Comparison of ENCODE assay signal across 15 mouse cellular contexts in the genomic region with DNA sequence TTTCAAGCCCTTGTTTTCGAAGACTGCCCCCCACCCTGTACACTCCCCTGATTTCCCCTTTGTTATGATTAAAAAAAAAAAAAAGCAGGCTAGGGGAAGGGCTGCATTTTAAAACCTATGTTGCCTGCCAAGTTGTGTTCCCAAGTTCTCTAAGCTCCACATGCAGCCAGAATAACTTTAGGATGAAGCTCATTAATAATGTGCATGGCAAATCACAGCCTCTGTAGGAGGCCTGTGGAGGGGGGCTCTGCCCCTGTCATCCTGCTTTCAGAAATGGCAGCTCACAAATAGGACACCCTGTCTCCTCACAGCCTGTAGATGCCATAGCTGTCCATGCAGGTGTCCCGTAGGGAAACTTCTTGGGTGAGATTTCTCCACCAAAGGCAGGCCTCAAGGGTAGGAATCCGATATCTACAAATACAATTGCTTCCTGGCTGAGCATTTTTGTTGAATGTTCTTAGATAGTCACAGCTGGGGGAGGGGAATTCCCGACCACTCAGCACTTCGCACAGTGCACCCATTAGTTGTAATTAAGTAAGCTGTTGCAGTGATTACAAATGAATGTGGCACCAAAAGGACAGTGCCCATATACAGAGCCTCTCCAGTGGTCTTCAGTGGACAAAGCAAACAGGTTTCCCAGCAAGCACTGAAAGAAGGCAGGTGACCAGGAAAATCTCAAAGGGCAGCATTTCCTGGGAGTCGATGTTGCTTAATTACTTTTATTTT.
A peak's percentile ranks its signal among the peaks of the same experiment; 100 is the strongest.
DNase-seq lines count a peak whose midpoint lies in the region; ATAC-seq and TF ChIP-seq lines count a peak whose summit lies in the region.
"Had no signal": no experiment of that assay in that cellular context is flagged by ENCODE, and none has a peak within 500 bp of the region (broad histone marks: within the 10 kb centered on the region; RNA-seq: fewer than 3 reads in every experiment).

No protein-coding gene starts in this region.

- H3K4me3 ChIP-seq in embryonic facial prominence, embryonic 15.5 days (replicated peaks), result no peak overlapping the region
- H3K4me3 ChIP-seq in hindbrain, embryonic 13.5 days, result no peak overlapping the region
- no peak overlapping the region for H3K4me3 ChIP-seq in midbrain, embryonic 15.5 days
- H3K4me3 ChIP-seq: limb, embryonic 12.5 days; stomach, embryonic 15.5 days had no signal

- H3K9me3 ChIP-seq in embryonic facial prominence, embryonic 15.5 days (replicated peaks), result no peaks in the 10 kb centered on the region
- peaks cover 2% of the 10 kb centered on the region; the same call in 1 of the 2 replicates for H3K9me3 ChIP-seq in hindbrain, embryonic 13.5 days
- no peaks in the 10 kb centered on the region for H3K9me3 ChIP-seq in midbrain, embryonic 15.5 days
- H3K9me3 ChIP-seq: limb, embryonic 12.5 days; stomach, embryonic 15.5 days had no signal

- no peak for TF ChIP-seq POLR2A in brain, embryonic 14.5 days (IDR thresholded peaks at IDR 0.05; ENCODE audit: borderline replicate concordance, extremely low read depth, insufficient read depth, insufficient read length, poor library complexity, severe bottlenecking)

- ATAC-seq in embryonic facial prominence, embryonic 15.5 days (ENCODE audit: insufficient number of reproducible peaks, low FRiP score, low TSS enrichment, low read depth), result peak; percentile 39
- peak; percentile 78 for ATAC-seq in hindbrain, embryonic 13.5 days (ENCODE audit: low FRiP score)
- peak; percentile 91 for ATAC-seq in midbrain, embryonic 15.5 days (replicated peaks)

- 31% methylated on average over 6 of the region's 6 CpGs for WGBS in embryonic facial prominence, embryonic 15.5 days
- 38% methylated on average over 6 of the region's 6 CpGs for WGBS in hindbrain, embryonic 13.5 days
- whole genome bisulfite sequencing in midbrain, embryonic 15.5 days, result 35% methylated on average over 6 of the region's 6 CpGs

- no peak for TF ChIP-seq CTCF in brain, embryonic 14.5 days (IDR thresholded peaks at IDR 0.05; ENCODE audit: borderline replicate concordance, extremely low read depth, insufficient read depth, insufficient read length)

- no peak overlapping the region for H3K4me2 ChIP-seq in embryonic facial prominence, embryonic 15.5 days (replicated peaks)
- H3K4me2 ChIP-seq in hindbrain, embryonic 13.5 days, result no peak overlapping the region
- H3K4me2 ChIP-seq in midbrain, embryonic 15.5 days, result no peak overlapping the region
- H3K4me2 ChIP-seq: limb, embryonic 12.5 days; stomach, embryonic 15.5 days had no signal

- peaks cover 10% of the 10 kb centered on the region for H3K4me1 ChIP-seq in embryonic facial prominence, embryonic 15.5 days
- H3K4me1 ChIP-seq in hindbrain, embryonic 13.5 days (replicated peaks), result peaks cover 14% of the 10 kb centered on the region
- H3K4me1 ChIP-seq in midbrain, embryonic 15.5 days, result peaks cover 14% of the 10 kb centered on the region
- H3K4me1 ChIP-seq: limb, embryonic 12.5 days had no signal

- no peaks in the 10 kb centered on the region for H3K27me3 ChIP-seq in embryonic facial prominence, embryonic 15.5 days
- no peaks in the 10 kb centered on the region for H3K27me3 ChIP-seq in hindbrain, embryonic 13.5 days
- H3K27me3 ChIP-seq in midbrain, embryonic 15.5 days (replicated peaks), result no peaks in the 10 kb centered on the region
- H3K27me3 ChIP-seq: limb, embryonic 12.5 days; stomach, embryonic 15.5 days had no signal

- intact Hi-C loops in gastrocnemius, postnatal 14 days (cut with DNase I; ENCODE audit: low total_unique reads), result no loop called here
- intact Hi-C loops in heart, postnatal 25 days (cut with DNase I), result no loop called here

- H3K36me3 ChIP-seq in embryonic facial prominence, embryonic 15.5 days, result no peaks in the 10 kb centered on the region
- no peaks in the 10 kb centered on the region for H3K36me3 ChIP-seq in hindbrain, embryonic 13.5 days
- H3K36me3 ChIP-seq in midbrain, embryonic 15.5 days (replicated peaks), result no peaks in the 10 kb centered on the region
- H3K36me3 ChIP-seq: limb, embryonic 12.5 days; stomach, embryonic 15.5 days had no signal

- no peak overlapping the region for H3K27ac ChIP-seq in embryonic facial prominence, embryonic 15.5 days (replicated peaks)
- H3K27ac ChIP-seq in hindbrain, embryonic 13.5 days, result no peak overlapping the region
- peak overlapping the region; percentile 65; the same call in 1 of the 2 replicates for H3K27ac ChIP-seq in midbrain, embryonic 15.5 days
- H3K27ac ChIP-seq: limb, embryonic 12.5 days; liver, embryonic 14.5 days; stomach, embryonic 15.5 days had no signal

- H3K9ac ChIP-seq in embryonic facial prominence, embryonic 15.5 days, result no peak overlapping the region
- H3K9ac ChIP-seq in hindbrain, embryonic 13.5 days, result no peak overlapping the region
- no peak overlapping the region for H3K9ac ChIP-seq in midbrain, embryonic 15.5 days
- H3K9ac ChIP-seq: limb, embryonic 12.5 days; liver, embryonic 14.5 days; stomach, embryonic 15.5 days had no signal

- peak; percentile 87 for DNase-seq in brain, embryonic 14.5 days (ENCODE audit: low read depth)
- no peak for DNase-seq in kidney, postnatal 4 days
- DNase-seq in gastrocnemius, postnatal 14 days, result no peak
- DNase-seq in heart, postnatal 25 days (ENCODE audit: low spot score), result no peak
- DNase-seq: cerebellum, adult 9-11 months; embryo, embryonic 11 days; kidney, adult 11 months; kidney, postnatal 10 days; thymus, adult 2 months had no signal

Comparison
In these comparisons a context has a peak if more than half of its experiments do, and no peak if none do; other contexts are left out.
1. ATAC-seq: peak in every context shown above with its lines; median percentile 91 in midbrain, embryonic 15.5 days; 78 in hindbrain, embryonic 13.5 days; 39 in embryonic facial prominence, embryonic 15.5 days.